Comparison of ENCODE assay signal across 17 mouse cellular contexts in the genomic region with DNA sequence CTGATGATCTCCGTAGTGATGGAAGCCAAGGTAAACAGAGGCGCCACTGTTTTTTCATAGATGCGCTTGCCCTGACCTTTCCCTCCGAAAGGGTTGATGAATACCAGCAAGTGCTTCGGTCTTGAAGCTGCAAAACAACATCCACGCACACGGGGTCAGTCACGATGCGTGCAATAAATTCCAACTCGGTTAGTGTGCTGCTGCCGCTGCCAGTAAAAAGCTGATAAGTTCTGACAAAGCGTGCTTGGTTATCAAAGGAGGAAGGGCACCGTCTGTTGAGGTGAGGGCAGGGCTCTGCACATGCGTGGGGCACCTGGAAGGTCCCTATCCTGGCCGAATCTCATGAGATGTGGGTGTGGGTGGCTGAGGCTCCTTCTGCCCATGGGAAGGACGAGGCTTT. TPM values are rescaled to one million over a fixed set of nuclear protein-coding genes. Genes with fewer than 3 reads are reported as not detected.
A peak's percentile ranks its signal among the peaks of the same experiment; 100 is the strongest.
DNase-seq lines count a peak whose midpoint lies in the region; ATAC-seq and TF ChIP-seq lines count a peak whose summit lies in the region.
"Had no signal": no experiment of that assay in that cellular context is flagged by ENCODE, and none has a peak within 500 bp of the region (broad histone marks: within the 10 kb centered on the region; RNA-seq: fewer than 3 reads in every experiment).

No protein-coding gene starts in this region.

- TF ChIP-seq CTCF in liver, embryonic 14.5 days (IDR thresholded peaks at IDR 0.05; ENCODE audit: low read depth), result peak; percentile 11; the same call in 1 of the 2 replicates

- H3K27ac ChIP-seq in liver, embryonic 14.5 days, result no peak overlapping the region
- H3K27ac ChIP-seq: limb, embryonic 15.5 days; neural tube, embryonic 12.5 days had no signal

- no peaks in the 10 kb centered on the region for H3K27me3 ChIP-seq in liver, embryonic 14.5 days (ENCODE audit: control insufficient read depth, insufficient read depth, low read length)
- H3K27me3 ChIP-seq: limb, embryonic 15.5 days; neural tube, embryonic 12.5 days had no signal

- no peaks in the 10 kb centered on the region for H3K9me3 ChIP-seq in liver, embryonic 14.5 days (ENCODE audit: control insufficient read depth, low read length)
- H3K9me3 ChIP-seq: limb, embryonic 15.5 days; neural tube, embryonic 12.5 days had no signal

- 53% methylated on average over 16 of the region's 16 CpGs for WGBS in liver, embryonic 14.5 days (ENCODE audit: insufficient replicate concordance)

- TF ChIP-seq EP300 in liver, embryonic 14.5 days (IDR thresholded peaks at IDR 0.05; ENCODE audit: low read depth), result no peak

- ATAC-seq in liver, embryonic 14.5 days (ENCODE audit: insufficient read depth), result no peak
- peak; percentile 61 for ATAC-seq in megakaryocyte-erythroid progenitor cell, adult 5-6 weeks (replicated peaks; ENCODE audit: low FRiP score, low TSS enrichment, poor library complexity, severe bottlenecking)
- ATAC-seq: forebrain, embryonic 14.5 days; midbrain, embryonic 16.5 days had no signal

- H3K4me3 ChIP-seq in liver, embryonic 14.5 days (ENCODE audit: insufficient read depth in 1 of 2, low read depth in 2 of 2, low read length in 2 of 2), result no peak overlapping the region
- H3K4me3 ChIP-seq: limb, embryonic 15.5 days; neural tube, embryonic 12.5 days had no signal

- no peaks in the 10 kb centered on the region for H3K36me3 ChIP-seq in liver, embryonic 14.5 days (replicated peaks; ENCODE audit: control insufficient read depth, insufficient read depth, low read depth)

- peak; percentile 84 for DNase-seq in heart, adult 11 months
- no peak for DNase-seq in heart, adult 18-20 months
- DNase-seq in liver, embryonic 14.5 days (ENCODE audit: low read depth in 3 of 3, low spot score in 3 of 3), result no peak
- no peak for DNase-seq in liver
- peak; percentile 41 to 49 for DNase-seq in adrenal gland, postnatal 36 days
- DNase-seq in yolk sac, embryonic 10.5 days (ENCODE audit: low spot score), result no peak
- no peak for DNase-seq in cerebellum, postnatal 25 days
- DNase-seq: cerebellum, adult 8-10 months; heart, postnatal 14 days; kidney, postnatal 25 days; lung, postnatal 36 days; right cerebral cortex, postnatal 14 days had no signal

- no peaks in the 10 kb centered on the region for H3K4me1 ChIP-seq in liver, embryonic 14.5 days (replicated peaks; ENCODE audit: control insufficient read depth in 2 of 2, insufficient read depth in 2 of 2, low read length in 1 of 2)
- H3K4me1 ChIP-seq: limb, embryonic 15.5 days; neural tube, embryonic 12.5 days had no signal

- no peak overlapping the region for H3K4me2 ChIP-seq in liver, embryonic 14.5 days (ENCODE audit: low read depth)
- H3K4me2 ChIP-seq: limb, embryonic 15.5 days; neural tube, embryonic 12.5 days had no signal

- no peak overlapping the region for H3K9ac ChIP-seq in liver, embryonic 14.5 days (replicated peaks)
- H3K9ac ChIP-seq: limb, embryonic 15.5 days; neural tube, embryonic 12.5 days had no signal

RNA-seq across cellular contexts. Expression of a gene that starts 26.8 kb away (rescaled TPM):
- 10 to 100 TPM; 29.2 to 32.0 TPM for total RNA-seq in heart, adult 18-20 months (2021)
- 2.4 and 2.9 TPM in 2 replicates for polyA plus RNA-seq in liver, embryonic 14.5 days (2012; rRNA removed)
- polyA plus RNA-seq in liver, embryonic 14.5 days (2014; fragmentation: Nextera tagmentation; extraction: Ambion mirVana), result 2.7 and 3.3 TPM in 2 replicates
- 10 to 100 TPM; 27.1 to 74.2 TPM for total RNA-seq in adrenal gland, postnatal 36 days (2021)
- total RNA-seq in megakaryocyte-erythroid progenitor cell, adult 5-6 weeks (2014; fragmentation: Nextera tagmentation), result 5.6 and 7.1 TPM in 2 replicates
- 3.5 and 6.1 TPM in 2 replicates for total RNA-seq in megakaryocyte-erythroid progenitor cell, adult 5-6 weeks (2017)

RNA-seq across cellular contexts. Expression of a gene that starts 55.2 kb away (rescaled TPM):
- 10 to 100 TPM; 25.7 to 26.0 TPM for total RNA-seq in heart, adult 18-20 months (2021)
- polyA plus RNA-seq in liver, embryonic 14.5 days (2012; rRNA removed), result 5.8 and 6.4 TPM in 2 replicates
- polyA plus RNA-seq in liver, embryonic 14.5 days (2014; fragmentation: Nextera tagmentation; extraction: Ambion mirVana), result 4.1 and 4.9 TPM in 2 replicates
- 10 to 100 TPM; 28.9 to 35.6 TPM for total RNA-seq in adrenal gland, postnatal 36 days (2021)
- 13.0 and 13.7 TPM in 2 replicates for total RNA-seq in megakaryocyte-erythroid progenitor cell, adult 5-6 weeks (2014; fragmentation: Nextera tagmentation)
- 12.5 and 13.5 TPM in 2 replicates for total RNA-seq in megakaryocyte-erythroid progenitor cell, adult 5-6 weeks (2017)

Comparison
In these comparisons a context has a peak if more than half of its experiments do, and no peak if none do; other contexts are left out.
1. DNase-seq: peak in heart, adult 11 months (single experiment) and adrenal gland, postnatal 36 days (2 of 2); none in heart, adult 18-20 months (0 of 2), liver, embryonic 14.5 days (0 of 3), liver (single experiment), yolk sac, embryonic 10.5 days (single experiment) and cerebellum, postnatal 25 days (0 of 2).